Mouse (Mus musculus): ENCODE measurements around the gene Aars2. TPM values are rescaled to one million over a fixed set of nuclear protein-coding genes. Genes with fewer than 3 reads are reported as not detected.
A peak's percentile ranks its signal among the peaks of the same experiment; 100 is the strongest.

The Aars2 gene
- total and polyA plus RNA-seq, 3 experiments, result 12.4 to 23.1 (median 17.5) TPM

DNA sequence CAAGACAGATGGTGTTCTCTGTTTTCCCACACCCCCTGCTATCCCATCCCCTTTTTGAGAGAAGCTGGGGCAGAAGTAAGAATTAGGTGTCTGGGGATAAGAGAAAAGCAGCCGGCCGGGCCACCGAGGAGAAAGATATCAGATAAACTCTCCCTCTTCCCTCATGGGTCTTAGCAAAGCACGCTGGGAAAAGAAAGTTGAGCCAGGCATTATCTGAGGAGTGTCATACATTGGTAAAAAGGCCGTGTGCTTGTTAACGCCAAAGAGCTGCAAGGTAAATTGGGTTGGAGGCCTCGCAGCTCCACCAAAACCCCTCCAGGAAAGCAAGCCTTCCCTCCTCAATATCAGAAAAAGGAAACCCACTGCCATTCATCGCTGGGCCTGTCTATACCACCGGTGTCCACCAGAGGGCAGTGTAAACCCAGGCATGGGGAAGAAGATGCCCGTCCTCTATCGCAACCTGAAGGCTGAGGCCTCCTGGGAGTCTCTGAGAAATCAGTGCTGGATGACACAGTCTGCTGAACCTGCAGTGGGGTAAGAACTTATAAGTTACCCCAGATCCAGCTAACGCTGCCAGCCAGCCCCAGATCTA lies 28.3 kb upstream of the Aars2 start:
- H3K4me1 ChIP-seq (ENCODE audit: control insufficient read depth in 1 of 2, insufficient read depth in 2 of 2), result peaks cover 0 to 29% of the 10 kb centered on the region in 2 experiments; a peak in 2 of 4 replicates
- TF ChIP-seq CTCF (conservative IDR thresholded peaks at IDR 0.05 in 1 of 2, IDR thresholded peaks at IDR 0.05 in 1 of 2; ENCODE audit: low read depth in 2 of 2, low read length in 2 of 2) (peak; percentile 98), TCF12 (IDR thresholded peaks at IDR 0.05; ENCODE audit: low read depth, low read length) (no peak; the same call in 1 of the 2 replicates), UBTF (IDR thresholded peaks at IDR 0.05; ENCODE audit: low read depth, low read length) (no peak), CHD2 (IDR thresholded peaks at IDR 0.05; ENCODE audit: low read length) (no peak), SIN3A (IDR thresholded peaks at IDR 0.05; ENCODE audit: low read length) (peak; percentile 37; the same call in 1 of the 2 replicates), JUN (IDR thresholded peaks at IDR 0.05; ENCODE audit: insufficient read depth, low read depth, low read length) (no peak), NELFE (IDR thresholded peaks at IDR 0.05; ENCODE audit: low read depth, low read length) (no peak), ZNF384 (IDR thresholded peaks at IDR 0.05; ENCODE audit: low read depth, low read length) (no peak), SMC3 (IDR thresholded peaks at IDR 0.05; ENCODE audit: low read depth, low read length) (peak; percentile 96), MYC (IDR thresholded peaks at IDR 0.05; ENCODE audit: low read depth, low read length) (peak; percentile 62; the same call in 1 of the 2 replicates), POLR2A (IDR thresholded peaks at IDR 0.05; ENCODE audit: low read depth, low read length) (no peak), ZC3H11A (IDR thresholded peaks at IDR 0.05; ENCODE audit: low read depth, low read length) (peak; percentile 54; the same call in 1 of the 2 replicates), GABPA (IDR thresholded peaks at IDR 0.05; ENCODE audit: insufficient replicate concordance, low read depth, low read length) (no peak), JUND (conservative IDR thresholded peaks at IDR 0.05; ENCODE audit: low read depth, low read length) (0 out of 2 replicates have a peak, but pooled peaks have one; percentile 29), MAX (IDR thresholded peaks at IDR 0.05; ENCODE audit: low read length) (0 out of 2 replicates have a peak, but pooled peaks have one; percentile 48), MAFK (IDR thresholded peaks at IDR 0.05; ENCODE audit: insufficient replicate concordance, low read length) (no peak), NRF1 (IDR thresholded peaks at IDR 0.05; ENCODE audit: low read depth, low read length) (no peak), USF2 (conservative IDR thresholded peaks at IDR 0.05; ENCODE audit: low read depth, low read length) (no peak), MAZ (IDR thresholded peaks at IDR 0.05; ENCODE audit: low read depth, low read length) (0 out of 2 replicates have a peak, but pooled peaks have one; percentile 23), MEF2A (IDR thresholded peaks at IDR 0.05; ENCODE audit: borderline replicate concordance, low read depth, low read length) (peak; percentile 44), ZKSCAN1 (IDR thresholded peaks at IDR 0.05; ENCODE audit: borderline replicate concordance, low read depth, low read length) (no peak), RAD21 (IDR thresholded peaks at IDR 0.05; ENCODE audit: low read depth, low read length) (peak; percentile 97), HCFC1 (IDR thresholded peaks at IDR 0.05; ENCODE audit: low read depth, low read length) (peak; percentile 50; the same call in 1 of the 2 replicates), ELF1 (IDR thresholded peaks at IDR 0.05; ENCODE audit: low read depth, low read length) (no peak), IRF4 (IDR thresholded peaks at IDR 0.05; ENCODE audit: low read depth, low read length) (peak; percentile 14; the same call in 1 of the 2 replicates)
- in situ Hi-C loops (cut with MboI; ENCODE audit: low pct_ligation_motif_present, low pct_unique_long_range_greater_than_20kb, low sequenced_read_pairs) (loop anchor here (5.0 to 25.0 kb wide), 2 partner anchors 79 to 184 kb away; partner anchors contain the start of genes Capn11 and Nfkbie), dilution Hi-C loops (cut with MboI; ENCODE audit: extremely low pct_ligation_motif_present, extremely low pct_unique_long_range_greater_than_20kb, low sequenced_read_pairs) (no loop called here)
- peaks cover 6% of the 10 kb centered on the region for H3K27me3 ChIP-seq (replicated peaks)
- H3K4me2 ChIP-seq (ENCODE audit: insufficient read depth, low read depth, poor library complexity, severe bottlenecking), result no peak overlapping the region
- H3K9me3 ChIP-seq (replicated peaks; ENCODE audit: low read length), result peaks cover 4% of the 10 kb centered on the region
- H3K27ac ChIP-seq (ENCODE audit: insufficient read depth, low read depth), result no peak overlapping the region
- peak; percentile 85 for DNase-seq (ENCODE audit: extremely low read depth)
- no peaks in the 10 kb centered on the region for H3K36me3 ChIP-seq (replicated peaks in 1 of 2; ENCODE audit: control insufficient read depth in 1 of 2, insufficient read depth in 1 of 2, low read length in 1 of 2)
- no peak overlapping the region for H3K4me3 ChIP-seq (replicated peaks in 1 of 3; ENCODE audit: low read depth in 2 of 3, low read length in 2 of 3, poor library complexity in 1 of 3)
- H3K9ac ChIP-seq (ENCODE audit: insufficient read depth, low read depth), result no peak overlapping the region
- no peaks in the 10 kb centered on the region for H3K79me2 ChIP-seq (replicated peaks; ENCODE audit: control insufficient read depth, extremely low read depth, insufficient read depth, poor library complexity, severe bottlenecking)
